In genomic region chr15:95931013-95931775, GRCm38 (mm10) we compare ENCODE assay signal across 8 mouse cellular contexts.
DNase-seq lines count a peak whose midpoint lies in the region; ATAC-seq and TF ChIP-seq lines count a peak whose summit lies in the region.

No protein-coding gene starts in this region.

- no peak overlapping the region for H3K9ac ChIP-seq in intestine, postnatal 0 days (ENCODE audit: low read depth, low read length)

- H3K4me2 ChIP-seq in intestine, postnatal 0 days (replicated peaks; ENCODE audit: low read depth) = no peak overlapping the region

- no peak for ATAC-seq in intestine, postnatal 0 days
- ATAC-seq in inflammation-experienced regulatory T-cells, adult 6 months = no peak

- H3K9me3 ChIP-seq in intestine, postnatal 0 days (ENCODE audit: control insufficient read depth) = no peaks in the 10 kb centered on the region; the same call in 1 of the 2 replicates

- 71% methylated on average over 16 of the region's 16 CpGs for WGBS in kidney, adult 2 months
- 49% methylated on average over 16 of the region's 16 CpGs for WGBS in intestine, postnatal 0 days

- no peak for TF ChIP-seq POLR2A in kidney, adult 2 months (IDR thresholded peaks at IDR 0.05; ENCODE audit: low read depth, low read length)
- no peak for TF ChIP-seq POLR2A in embryonic fibroblast, embryonic 13.5 days (IDR thresholded peaks at IDR 0.05; ENCODE audit: low read depth, low read length)

- H3K27ac ChIP-seq in kidney, adult 2 months (ENCODE audit: insufficient read depth, low read depth, low read length) = peak overlapping the region; percentile 16; the same call in 1 of the 2 replicates
- H3K27ac ChIP-seq in embryonic fibroblast, embryonic 13.5 days (ENCODE audit: insufficient read depth, low read length) = peak overlapping the region; percentile 25
- peak overlapping the region; percentile 7; the same call in 1 of the 2 replicates for H3K27ac ChIP-seq in intestine, postnatal 0 days (ENCODE audit: low read depth, low read length)

- H3K27me3 ChIP-seq in kidney, adult 2 months (replicated peaks; ENCODE audit: control insufficient read depth, insufficient read depth, low read length) = no peaks in the 10 kb centered on the region
- no peaks in the 10 kb centered on the region for H3K27me3 ChIP-seq in intestine, postnatal 0 days (replicated peaks; ENCODE audit: control insufficient read depth, insufficient read depth, low read length)

- DNase-seq in kidney, adult 2 months = peak; percentile 35
- no peak for DNase-seq in kidney, adult 18-20 months
- DNase-seq in mesoderm, embryonic 11.5 days (ENCODE audit: low read depth, low spot score) = peak; percentile 70
- no peak for DNase-seq in cerebellum, adult 9-11 months
- no peak for DNase-seq in ovary, postnatal 14 days (ENCODE audit: low spot score)

- no peaks in the 10 kb centered on the region; the same call in 1 of the 2 replicates for H3K36me3 ChIP-seq in kidney, adult 2 months (ENCODE audit: control insufficient read depth, insufficient read depth, low read length)
- peaks cover 61% of the 10 kb centered on the region for H3K36me3 ChIP-seq in intestine, postnatal 0 days (ENCODE audit: control insufficient read depth, insufficient read depth)

- H3K4me1 ChIP-seq in kidney, adult 2 months (ENCODE audit: control insufficient read depth, insufficient read depth, low read length) = no peaks in the 10 kb centered on the region
- peaks cover 4% of the 10 kb centered on the region; the same call in 1 of the 2 replicates for H3K4me1 ChIP-seq in embryonic fibroblast, embryonic 13.5 days (ENCODE audit: control insufficient read depth, insufficient read depth, low read length)
- 0 out of 2 replicates have a peak, but pooled peaks cover 4% of the 10 kb centered on the region for H3K4me1 ChIP-seq in intestine, postnatal 0 days (replicated peaks; ENCODE audit: control insufficient read depth, insufficient read depth, low read length)

- no peak for TF ChIP-seq CTCF in kidney, adult 2 months (conservative IDR thresholded peaks at IDR 0.05; ENCODE audit: insufficient read depth, insufficient read length, low read depth, low read length)
- no peak for TF ChIP-seq CTCF in embryonic fibroblast, embryonic 13.5 days (IDR thresholded peaks at IDR 0.05; ENCODE audit: borderline replicate concordance, insufficient read depth, low read length)
- no peak for TF ChIP-seq CTCF in intestine, postnatal 0 days (IDR thresholded peaks at IDR 0.05; ENCODE audit: low read depth)

- no peak overlapping the region for H3K4me3 ChIP-seq in kidney, adult 2 months (ENCODE audit: insufficient read depth, low read depth, low read length)
- H3K4me3 ChIP-seq in embryonic fibroblast, embryonic 13.5 days (ENCODE audit: insufficient read depth, low read length) = no peak overlapping the region
- H3K4me3 ChIP-seq in intestine, postnatal 0 days (ENCODE audit: low read depth, low read length) = no peak overlapping the region

Comparison
In these comparisons a context has a peak if more than half of its experiments do, and no peak if none do; other contexts are left out.
1. DNase-seq: peak in kidney, adult 2 months (single experiment) and mesoderm, embryonic 11.5 days (single experiment); none in kidney, adult 18-20 months (single experiment), cerebellum, adult 9-11 months (single experiment) and ovary, postnatal 14 days (single experiment).
2. Peak in every context shown above with its lines, with median percentiles within 50 percentile points of each other: H3K27ac ChIP-seq.